Mouse (Mus musculus): Measurements from ENCODE around the gene Olfr670.
"Not testable (repeated sequence)": the region's sequence is repeated elsewhere in the genome, so short reads cannot be mapped to it uniquely, and the experiment has no call there.

The Olfr670 gene

GRCm38 (mm10) chr7:104962520-104962919 lies at the start of gene Olfr670:
Gene Olfr670, minus strand, starts transcription at chr7:104962620.
- no peak for DNase-seq (ENCODE audit: low spot score)

DNA sequence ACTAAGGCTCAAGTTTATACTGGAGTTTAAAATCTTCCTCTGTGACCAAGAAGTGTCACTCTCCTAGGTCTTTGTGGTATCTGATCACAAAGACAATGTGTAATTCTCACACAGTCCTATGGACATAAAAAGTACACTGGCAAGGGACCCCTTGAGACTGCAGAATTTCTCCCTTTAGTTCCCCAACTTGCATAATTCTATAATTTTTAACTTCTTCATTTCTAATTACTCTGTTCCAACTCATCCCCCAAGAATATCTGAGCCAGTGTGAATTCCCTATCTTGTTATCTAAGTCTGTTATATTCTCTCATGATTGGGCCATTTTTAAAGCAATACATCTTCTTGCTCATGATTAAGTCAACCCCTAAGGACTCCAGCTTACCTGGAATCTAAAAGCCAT lies 39.5 kb upstream of the Olfr670 start, which contains the start of gene Olfr672:
Olfr672 (minus strand) TSS at position 101 of the 400 bp plus-strand sequence.
- DNase-seq (ENCODE audit: low spot score) = no peak

DNA sequence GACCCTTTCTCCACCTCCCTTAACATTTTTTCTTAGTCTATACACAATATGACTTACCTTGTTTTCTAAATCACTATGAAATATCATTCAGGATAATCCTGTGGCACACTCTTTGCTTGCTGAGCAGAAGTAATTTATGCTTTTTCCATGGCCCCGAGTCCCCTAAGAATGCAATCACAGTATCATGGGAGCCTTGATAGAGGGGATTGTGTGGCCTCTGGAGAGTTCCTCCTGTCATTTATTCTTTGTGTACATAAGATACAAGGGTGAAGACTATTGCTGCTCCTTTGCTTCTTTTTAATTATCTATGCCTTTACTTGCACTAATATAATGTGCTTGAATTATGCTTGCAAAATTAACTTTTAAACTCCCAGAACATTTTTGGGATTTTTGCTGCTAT lies 16.6 kb upstream of the Olfr670 start, which contains the start of gene Olfr671:
Olfr671 (minus strand) TSS at position 101 of the 400 bp plus-strand sequence.
- DNase-seq (ENCODE audit: low spot score) = no peak

GRCm38 (mm10) chr7:104972507-104972906 lies 10.1 kb upstream of the Olfr670 start:
- DNase-seq (ENCODE audit: low spot score) = not testable (repeated sequence)

- not testable (repeated sequence) for DNase-seq (ENCODE audit: low spot score)
Measured at GRCm38 (mm10) chr7:104950234-104950633, 12.2 kb downstream of the Olfr670 start.

DNA sequence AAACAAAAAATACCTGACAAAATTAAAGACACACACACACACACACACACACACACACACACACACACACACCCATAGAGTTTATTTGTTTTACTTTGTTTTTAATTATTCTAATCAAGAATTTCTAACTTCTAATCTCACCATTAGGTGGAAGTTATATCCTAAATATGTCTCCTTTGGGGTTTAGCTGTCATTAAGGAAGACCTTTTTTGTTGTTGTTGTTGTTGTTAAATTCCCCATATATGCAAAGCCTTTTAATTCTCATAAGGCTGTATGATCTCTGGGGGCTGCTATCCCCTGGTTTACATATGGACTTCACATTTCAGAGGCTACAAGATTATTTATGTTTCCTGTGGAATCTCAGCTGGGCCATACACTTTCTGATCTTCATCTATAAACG lies 28.5 kb downstream of the Olfr670 start, which contains the start of gene Olfr669:
Olfr669 (plus strand) TSS at position 301 of the 400 bp plus-strand sequence.
- no peak for DNase-seq (ENCODE audit: low spot score)

- DNase-seq (ENCODE audit: low spot score) = no peak
Measured at GRCm38 (mm10) chr7:104927957-104928356, 34.5 kb downstream of the Olfr670 start, which contains the start of gene Olfr668. Gene Olfr668, minus strand, starts transcription at chr7:104928057.

GRCm38 (mm10) chr7:104921382-104921781 lies 41.0 kb downstream of the Olfr670 start, which contains the start of gene Olfr667:
Gene Olfr667, minus strand, starts transcription at chr7:104921482.
- DNase-seq (ENCODE audit: low spot score) = no peak

Measured in urinary bladder, postnatal 25 days (tissue).